Mouse (Mus musculus) G1E (cell line): ENCODE data around the gene Hspa1b.

Source experiments
- CTCF ChIP-seq: IDR thresholded peaks from 2 replicates; pipeline ENCODE4 v1.5.1; 2012; ENCODE audit warnings: low read depth, low read length, inconsistent platforms, mixed read lengths
- GATA1 ChIP-seq: IDR thresholded peaks from 2 replicates; pipeline ENCODE4 v1.6.1; 2012; ENCODE audit warnings: borderline replicate concordance, low read length, inconsistent platforms, mixed read lengths

- TF ChIP-seq CTCF (no peak), GATA1 (no peak)
Observed at GRCm38 (mm10) chr17:34916316-34916715, 42.7 kb downstream of the Hspa1b start.
